Mouse (Mus musculus) liver, embryonic 15.5 days (tissue): ENCODE measurements around the gene Ddah1. TPM values are rescaled to one million over a fixed set of nuclear protein-coding genes. Genes with fewer than 3 reads are reported as not detected.
A peak's percentile ranks its signal among the peaks of the same experiment; 100 is the strongest.

Experiments
- ATAC-seq: fragments of 200-750 bp; cut with Nextera tagmentation; 2 replicates; pipeline ENCODE4 v1.8.0; 2017; ENCODE audit warnings: moderate number of reproducible peaks, mild to moderate bottlenecking, moderate library complexity; ENCODE audit not compliant: insufficient read depth
- H3K27ac ChIP-seq: fragments of 300-500 bp; sonication (generic); replicated peaks from 2 replicates; pipeline ENCODE4 v1.5.1; 2015; ENCODE audit warnings: mild to moderate bottlenecking, inconsistent platforms
- H3K27me3 ChIP-seq: fragments of 300-500 bp; sonication (generic); 2 replicates; pipeline ENCODE4 v1.6.1; 2015; ENCODE audit warnings: mild to moderate bottlenecking, inconsistent platforms
- H3K36me3 ChIP-seq: fragments of 300-500 bp; sonication (generic); replicated peaks from 2 replicates; pipeline ENCODE4 v1.6.1; 2015; ENCODE audit warnings: moderate library complexity, mild to moderate bottlenecking, inconsistent platforms
- H3K4me1 ChIP-seq: fragments of 300-500 bp; sonication (generic); replicated peaks from 2 replicates; pipeline ENCODE4 v1.6.1; 2015; ENCODE audit warnings: inconsistent platforms
- H3K4me2 ChIP-seq: fragments of 300-500 bp; sonication (generic); 2 replicates; pipeline ENCODE4 v1.6.1; 2015; ENCODE audit warnings: moderate library complexity, mild to moderate bottlenecking, inconsistent platforms
- H3K4me3 ChIP-seq: fragments of 300-500 bp; sonication (generic); replicated peaks from 2 replicates; pipeline ENCODE4 v1.5.1; 2015; ENCODE audit warnings: mild to moderate bottlenecking, inconsistent platforms
- H3K9ac ChIP-seq: fragments of 300-500 bp; sonication (generic); 2 replicates; pipeline ENCODE4 v1.6.1; 2015; ENCODE audit warnings: moderate library complexity, mild to moderate bottlenecking, inconsistent platforms
- H3K9me3 ChIP-seq: fragments of 300-500 bp; sonication (generic); replicated peaks from 2 replicates; pipeline ENCODE4 v1.6.1; 2016; ENCODE audit warnings: inconsistent platforms
- WGBS: fragments of 180-500 bp; shearing (Covaris S2); methylation state at CpG from one replicate; pipeline ENCODE4 v1.1.7; 2015; ENCODE audit warnings: mixed read lengths; ENCODE audit not compliant: insufficient replicate concordance; 5-methylcytosine and 5-hydroxymethylcytosine counted together
- polyA plus RNA-seq: library from polyadenylated mRNA; unstranded; fragments of >200 nt; fragmentation: Nextera tagmentation; extraction: Ambion mirVana; gene quantifications from 2 replicates; pipeline ENCODE4 v1.2.1, GENCODE M21; 2015

The Ddah1 gene
- polyA plus RNA-seq, 1 experiment from 2014 or later = 44.5 TPM

- no peak overlapping the region for H3K4me2 ChIP-seq
- no peak for ATAC-seq
- 36% methylated on average over 5 of the region's 5 CpGs for WGBS
- H3K9ac ChIP-seq = no peak overlapping the region
- 0 out of 2 replicates have a peak overlapping the region, but pooled peaks have one; percentile 41 for H3K27ac ChIP-seq
- no peaks in the 10 kb centered on the region for H3K27me3 ChIP-seq
- H3K36me3 ChIP-seq = no peaks in the 10 kb centered on the region
- no peak overlapping the region for H3K4me3 ChIP-seq
- 0 out of 2 replicates have a peak, but pooled peaks cover 3% of the 10 kb centered on the region for H3K4me1 ChIP-seq
- H3K9me3 ChIP-seq = no peaks in the 10 kb centered on the region
These were observed 127.5 kb downstream of the Ddah1 start for GRCm38 (mm10) chr3:145885851-145886464.

GRCm38 (mm10) chr3:145887430-145887971 is 129.0 kb downstream of the Ddah1 start:
- Histone ChIP-seq H3K9me3 (no peaks in the 10 kb centered on the region), H3K4me3 (no peak overlapping the region), H3K9ac (no peak overlapping the region), H3K27me3 (no peaks in the 10 kb centered on the region), H3K4me2 (no peak overlapping the region), H3K4me1 (0 out of 2 replicates have a peak, but pooled peaks cover 3% of the 10 kb centered on the region), H3K27ac (no peak overlapping the region), H3K36me3 (no peaks in the 10 kb centered on the region)
- WGBS = 20% methylated on average over 6 of the region's 6 CpGs
- ATAC-seq = no peak

GRCm38 (mm10) chr3:145890346-145891132 is 132.1 kb downstream of the Ddah1 start:
- Histone ChIP-seq H3K4me1 (0 out of 2 replicates have a peak, but pooled peaks cover 2% of the 10 kb centered on the region), H3K4me2 (no peak overlapping the region), H3K9me3 (no peaks in the 10 kb centered on the region), H3K36me3 (no peaks in the 10 kb centered on the region), H3K27ac (no peak overlapping the region), H3K27me3 (no peaks in the 10 kb centered on the region), H3K4me3 (no peak overlapping the region), H3K9ac (no peak overlapping the region)
- 77% methylated on average over 18 of the region's 18 CpGs for WGBS
- no peak for ATAC-seq

- no peak for ATAC-seq
- WGBS = 52% methylated on average over 3 of the region's 3 CpGs
These were observed 134.0 kb downstream of the Ddah1 start for GRCm38 (mm10) chr3:145892451-145892850.

DNA sequence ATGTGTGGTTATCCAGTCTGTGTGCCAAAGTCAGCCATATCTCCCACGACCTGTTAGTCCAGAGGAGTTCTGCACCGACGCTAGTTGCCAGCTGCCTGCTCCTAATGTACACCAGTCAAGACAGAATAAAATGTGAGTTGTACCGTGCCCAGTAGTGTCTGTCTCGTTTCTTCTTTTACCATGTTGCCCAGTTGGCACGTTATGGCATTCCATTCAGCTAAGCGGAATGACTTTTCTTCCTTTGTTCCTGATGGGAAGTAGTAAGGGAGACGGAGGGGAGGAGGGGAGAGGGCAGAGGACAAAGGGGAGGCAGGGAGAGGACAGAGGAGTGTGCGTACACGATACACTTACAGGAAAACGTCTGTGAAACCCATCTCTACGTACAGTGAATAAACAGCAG is 135.7 kb downstream of the Ddah1 start:
- no peak overlapping the region for H3K27ac ChIP-seq
- no peaks in the 10 kb centered on the region for H3K4me1 ChIP-seq
- H3K4me3 ChIP-seq = no peak overlapping the region
- no peaks in the 10 kb centered on the region for H3K9me3 ChIP-seq
- 59% methylated on average over 12 of the region's 12 CpGs for WGBS
- no peak for ATAC-seq
- no peaks in the 10 kb centered on the region for H3K36me3 ChIP-seq
- H3K9ac ChIP-seq = no peak overlapping the region
- no peaks in the 10 kb centered on the region for H3K27me3 ChIP-seq
- no peak overlapping the region for H3K4me2 ChIP-seq

More at GRCm38 (mm10) chr3:145892451-145892850, 134.0 kb downstream of the Ddah1 start:
- no peaks in the 10 kb centered on the region for H3K27me3 ChIP-seq
- H3K36me3 ChIP-seq = no peaks in the 10 kb centered on the region
- no peak overlapping the region for H3K4me2 ChIP-seq
- H3K9ac ChIP-seq = no peak overlapping the region
- H3K4me1 ChIP-seq = no peaks in the 10 kb centered on the region
- no peak overlapping the region for H3K4me3 ChIP-seq
- H3K9me3 ChIP-seq = no peaks in the 10 kb centered on the region
- H3K27ac ChIP-seq = no peak overlapping the region

DNA sequence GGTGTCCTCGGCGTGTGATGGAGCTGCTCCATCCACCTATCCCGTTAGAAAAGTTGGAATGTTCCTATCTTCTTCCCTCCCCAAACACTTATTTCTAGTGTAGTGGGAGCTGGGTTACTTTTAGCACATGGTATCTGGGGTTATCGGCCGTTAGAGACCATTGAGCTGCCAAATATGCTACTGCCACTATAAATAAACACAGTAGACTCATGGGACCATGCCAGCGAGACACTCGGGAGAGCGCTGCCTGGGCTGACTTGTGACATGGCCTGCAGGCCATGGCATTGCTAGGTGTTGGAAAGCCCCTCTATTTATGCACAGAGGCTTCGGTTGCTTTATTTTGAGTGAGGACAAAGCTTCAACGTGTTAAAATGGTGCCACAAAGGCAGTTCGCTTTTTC is 139.3 kb downstream of the Ddah1 start:
- Histone ChIP-seq H3K36me3 (no peaks in the 10 kb centered on the region), H3K4me2 (no peak overlapping the region), H3K4me3 (no peak overlapping the region), H3K27ac (no peak overlapping the region), H3K9ac (no peak overlapping the region), H3K27me3 (no peaks in the 10 kb centered on the region), H3K9me3 (no peaks in the 10 kb centered on the region), H3K4me1 (no peaks in the 10 kb centered on the region)
- ATAC-seq = no peak
- WGBS = 68% methylated on average over 11 of the region's 11 CpGs

DNA sequence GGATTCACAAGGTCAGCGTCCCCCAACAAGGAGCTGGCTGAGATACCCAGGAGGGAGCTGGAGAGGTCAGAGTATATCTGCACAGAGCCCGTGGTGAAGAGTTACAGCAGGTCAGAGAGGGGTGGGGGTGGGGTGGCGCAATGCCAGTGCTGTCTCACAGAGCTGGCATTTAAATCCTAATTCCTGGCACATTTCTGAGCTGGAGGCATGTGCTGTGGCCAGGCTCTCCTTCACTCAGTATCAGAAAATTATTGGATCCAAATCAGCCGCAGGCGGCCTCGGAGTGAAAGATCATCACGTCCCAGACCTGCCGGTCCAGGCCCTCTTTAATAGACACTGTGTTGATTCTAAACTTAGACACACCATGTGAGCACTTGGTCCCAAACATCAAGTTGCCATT is 141.4 kb downstream of the Ddah1 start:
- no peak overlapping the region for H3K4me2 ChIP-seq
- no peak for ATAC-seq
- no peaks in the 10 kb centered on the region for H3K27me3 ChIP-seq
- no peaks in the 10 kb centered on the region for H3K9me3 ChIP-seq
- no peaks in the 10 kb centered on the region for H3K36me3 ChIP-seq
- H3K4me1 ChIP-seq = no peaks in the 10 kb centered on the region
- no peak overlapping the region for H3K4me3 ChIP-seq
- H3K9ac ChIP-seq = no peak overlapping the region
- WGBS = 76% methylated on average over 8 of the region's 8 CpGs
- H3K27ac ChIP-seq = no peak overlapping the region

DNA sequence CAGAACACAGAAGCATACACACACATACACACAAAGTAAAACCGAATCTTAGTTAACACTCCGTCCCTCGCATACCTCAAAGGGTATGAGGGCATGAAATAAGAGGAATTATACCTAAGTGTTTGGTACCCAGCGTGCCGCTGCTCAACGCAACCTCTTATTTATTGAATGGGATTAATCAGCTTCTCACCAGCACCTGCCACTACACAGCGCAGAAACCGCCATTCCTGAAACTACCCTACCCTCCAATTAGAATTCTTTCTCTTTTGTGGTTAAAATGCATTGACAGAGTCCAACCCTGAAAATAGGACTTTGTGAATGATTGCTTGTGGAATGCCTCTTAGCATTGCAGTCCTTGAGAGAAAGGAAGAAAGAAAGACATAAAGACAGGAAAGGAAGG is 145.1 kb downstream of the Ddah1 start:
- no peak overlapping the region for H3K9ac ChIP-seq
- H3K9me3 ChIP-seq = no peaks in the 10 kb centered on the region
- H3K27ac ChIP-seq = no peak overlapping the region
- H3K27me3 ChIP-seq = no peaks in the 10 kb centered on the region
- no peaks in the 10 kb centered on the region for H3K36me3 ChIP-seq
- peaks cover 3% of the 10 kb centered on the region; the same call in 1 of the 2 replicates for H3K4me1 ChIP-seq
- H3K4me2 ChIP-seq = no peak overlapping the region
- no peak for ATAC-seq
- no peak overlapping the region for H3K4me3 ChIP-seq
- WGBS = 84% methylated on average over 8 of the region's 8 CpGs

DNA sequence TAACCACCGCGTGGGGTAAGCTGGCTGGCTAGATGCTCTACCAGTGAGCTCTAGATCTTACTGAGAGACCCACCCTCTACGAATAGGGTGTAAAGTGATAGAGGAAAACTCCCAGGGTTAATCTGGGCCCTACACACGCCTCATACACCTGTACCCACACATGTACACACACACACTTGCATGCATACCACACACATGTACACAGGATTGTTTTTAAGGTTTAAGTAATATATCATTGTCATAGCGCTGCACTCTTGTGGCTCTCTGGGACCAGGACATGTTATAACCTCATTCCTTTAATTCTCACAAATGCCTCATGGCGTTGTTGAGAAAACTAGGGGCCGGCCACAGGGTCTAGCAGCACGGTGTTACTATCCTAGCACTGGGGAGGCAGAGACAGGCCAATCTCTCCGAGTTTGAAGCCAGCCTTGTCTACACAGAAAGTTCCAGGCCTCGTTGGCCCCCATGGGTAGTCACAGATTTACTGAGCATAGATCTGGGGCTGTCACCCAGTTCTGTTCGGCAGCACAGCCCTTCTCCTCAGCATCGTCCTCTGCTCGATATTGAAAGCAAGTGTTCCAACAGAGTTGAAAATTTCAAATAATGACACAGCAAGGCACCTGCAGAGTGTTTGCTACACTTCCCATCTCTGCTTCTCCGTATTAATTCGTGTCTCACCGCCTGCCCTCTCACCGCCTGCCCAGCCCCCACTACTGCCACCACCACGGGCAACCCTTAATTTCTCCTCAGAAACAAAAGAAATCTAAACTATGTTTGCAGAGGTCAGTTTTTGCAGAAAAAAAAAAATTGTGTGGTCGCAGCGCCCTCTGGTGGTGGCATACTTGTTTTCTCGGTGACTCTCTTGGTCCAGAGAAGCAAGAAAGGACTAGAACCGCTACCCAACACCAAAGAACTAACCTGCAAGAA is 146.6 kb downstream of the Ddah1 start:
- ATAC-seq = no peak
- 38% methylated on average over 22 of the region's 22 CpGs for WGBS
- H3K36me3 ChIP-seq = no peaks in the 10 kb centered on the region
- no peaks in the 10 kb centered on the region for H3K9me3 ChIP-seq
- H3K9ac ChIP-seq = no peak overlapping the region
- H3K27ac ChIP-seq = no peak overlapping the region
- H3K4me1 ChIP-seq = peaks cover 3% of the 10 kb centered on the region; the same call in 1 of the 2 replicates
- no peak overlapping the region for H3K4me2 ChIP-seq
- no peaks in the 10 kb centered on the region for H3K27me3 ChIP-seq
- no peak overlapping the region for H3K4me3 ChIP-seq

DNA sequence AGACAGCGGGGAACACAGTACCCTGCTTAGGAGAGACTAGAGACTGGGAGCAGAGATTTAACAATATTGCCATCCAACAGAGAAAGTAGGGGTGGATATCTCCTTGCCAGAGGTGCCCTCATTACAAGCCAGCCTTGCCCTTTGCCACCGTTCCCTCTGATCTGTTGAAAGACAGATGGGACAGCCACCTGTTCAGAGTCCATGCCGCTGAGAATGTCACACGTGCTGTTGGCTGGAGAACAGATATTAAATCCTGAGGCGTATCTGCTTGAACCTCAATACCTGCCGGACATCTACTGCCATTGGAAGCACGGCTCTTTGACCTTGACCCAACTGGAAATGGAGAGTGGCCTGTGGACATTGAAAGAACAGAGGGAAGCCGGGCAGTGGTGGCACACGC is 148.1 kb downstream of the Ddah1 start:
- H3K9me3 ChIP-seq = no peaks in the 10 kb centered on the region
- no peak for ATAC-seq
- no peak overlapping the region for H3K4me2 ChIP-seq
- H3K27ac ChIP-seq = no peak overlapping the region
- 73% methylated on average over 9 of the region's 9 CpGs for WGBS
- no peaks in the 10 kb centered on the region for H3K27me3 ChIP-seq
- H3K4me1 ChIP-seq = peaks cover 3% of the 10 kb centered on the region; the same call in 1 of the 2 replicates
- no peak overlapping the region for H3K4me3 ChIP-seq
- no peak overlapping the region for H3K9ac ChIP-seq
- H3K36me3 ChIP-seq = no peaks in the 10 kb centered on the region
